Mouse (Mus musculus) heart, embryonic 14.5 days (tissue): ENCODE measurements around the gene Dnase2b. TPM values are rescaled to one million over a fixed set of nuclear protein-coding genes. Genes with fewer than 3 reads are reported as not detected.

ENCODE experiments used
- ATAC-seq: fragments of 200-750 bp; cut with Nextera tagmentation; 2 replicates; pipeline ENCODE4 v1.8.0; 2017; ENCODE audit warnings: low read depth, moderate TSS enrichment; ENCODE audit not compliant: insufficient number of reproducible peaks, insufficient read depth, low FRiP score
- H3K27ac ChIP-seq, 2 experiments: fragments of 200-500 bp in 1 of 2; fragments of 300-500 bp in 1 of 2; sonication (generic) in 1 of 2; replicated peaks in 1 of 2; 2 replicates each; pipeline ENCODE4 v1.5.1; 2012 to 2014; ENCODE audit warnings: low read depth in 2 of 2, low read length in 2 of 2, control low read depth in 1 of 2, mild to moderate bottlenecking in 1 of 2, mixed read lengths in 1 of 2; ENCODE audit not compliant: control insufficient read depth in 1 of 2, insufficient read depth in 1 of 2
- H3K27me3 ChIP-seq: fragments of 300-500 bp; sonication (generic); 2 replicates; pipeline ENCODE4 v1.6.1; 2014; ENCODE audit warnings: mild to moderate bottlenecking, low read length, control low read depth; ENCODE audit not compliant: control insufficient read depth, insufficient read depth
- H3K36me3 ChIP-seq: fragments of 300-500 bp; sonication (generic); 2 replicates; pipeline ENCODE4 v1.6.1; 2014; ENCODE audit warnings: mild to moderate bottlenecking, control low read depth, low read length, mixed read lengths; ENCODE audit not compliant: control insufficient read depth, insufficient read depth
- H3K4me1 ChIP-seq, 2 experiments: fragments of 200-500 bp in 1 of 2; fragments of 300-500 bp in 1 of 2; sonication (generic) in 1 of 2; 2 replicates each; pipeline ENCODE4 v1.6.1; 2012 to 2014; ENCODE audit warnings: low read length in 2 of 2, control low read depth in 1 of 2, mixed read lengths in 1 of 2; ENCODE audit not compliant: control insufficient read depth in 2 of 2, insufficient read depth in 2 of 2
- H3K4me2 ChIP-seq: fragments of 300-500 bp; sonication (generic); 2 replicates; pipeline ENCODE4 v1.6.1; 2014; ENCODE audit warnings: mild to moderate bottlenecking, low read length
- H3K4me3 ChIP-seq, 2 experiments: fragments of 200-500 bp in 1 of 2; fragments of 300-500 bp in 1 of 2; sonication (generic) in 1 of 2; 2 replicates each; pipeline ENCODE4 v1.5.1; 2012 to 2014; ENCODE audit warnings: low read length in 2 of 2, mild to moderate bottlenecking in 2 of 2, control low read depth in 1 of 2, low read depth in 1 of 2, moderate library complexity in 1 of 2; ENCODE audit not compliant: control insufficient read depth in 1 of 2, insufficient read depth in 1 of 2
- H3K9ac ChIP-seq: fragments of 300-500 bp; sonication (generic); 2 replicates; pipeline ENCODE4 v1.6.1; 2014; ENCODE audit warnings: mild to moderate bottlenecking, low read length
- H3K9me3 ChIP-seq: fragments of 300-500 bp; sonication (generic); 2 replicates; pipeline ENCODE4 v1.6.1; 2016; ENCODE audit warnings: low read length, control low read depth; ENCODE audit not compliant: control insufficient read depth
- WGBS: fragments of 180-500 bp; shearing (Covaris S2); extraction: QIAGEN DNeasy Blood & Tissue Kit; methylation state at CpG from one replicate; pipeline ENCODE4 v1.1.7; 2014; 5-methylcytosine and 5-hydroxymethylcytosine counted together
- polyA plus RNA-seq: library from polyadenylated mRNA; unstranded; fragments of >200 nt; fragmentation: Nextera tagmentation; extraction: Ambion mirVana; gene quantifications from 2 replicates; pipeline ENCODE4 v1.2.1, GENCODE M21; 2014

Gene Dnase2b
- polyA plus RNA-seq, 1 experiment from 2014 or later = not detected

- WGBS = 64% methylated on average over 8 of the region's 8 CpGs
These were observed 13.0 kb upstream of the Dnase2b start for GRCm38 (mm10) chr3:146628227-146628982.

GRCm38 (mm10) chr3:146625766-146626165 is 10.4 kb upstream of the Dnase2b start:
- H3K9me3 ChIP-seq = no peaks in the 10 kb centered on the region
- no peak overlapping the region for H3K4me3 ChIP-seq
- no peak for ATAC-seq
- no peak overlapping the region for H3K9ac ChIP-seq
- no peaks in the 10 kb centered on the region for H3K36me3 ChIP-seq
- H3K4me2 ChIP-seq = no peak overlapping the region
- no peaks in the 10 kb centered on the region for H3K27me3 ChIP-seq
- WGBS = 65% methylated on average over 4 of the region's 4 CpGs
- peaks cover 5 to 7% of the 10 kb centered on the region in 2 experiments; a peak in 3 of 4 replicates for H3K4me1 ChIP-seq
- H3K27ac ChIP-seq = no peak overlapping the region

More at GRCm38 (mm10) chr3:146628227-146628982, 13.0 kb upstream of the Dnase2b start:
- Histone ChIP-seq H3K36me3 (no peaks in the 10 kb centered on the region), H3K4me2 (no peak overlapping the region), H3K27me3 (no peaks in the 10 kb centered on the region), H3K27ac (no peak overlapping the region), H3K9me3 (no peaks in the 10 kb centered on the region), H3K4me1 (peaks cover 0 to 4% of the 10 kb centered on the region in 2 experiments; a peak in 1 of 4 replicates), H3K4me3 (no peak overlapping the region), H3K9ac (no peak overlapping the region)
- no peak for ATAC-seq

GRCm38 (mm10) chr3:146621966-146622365 is 6.6 kb upstream of the Dnase2b start:
- Histone ChIP-seq H3K4me3 (no peak overlapping the region), H3K4me2 (no peak overlapping the region), H3K9me3 (no peaks in the 10 kb centered on the region), H3K27me3 (no peaks in the 10 kb centered on the region), H3K9ac (no peak overlapping the region), H3K36me3 (no peaks in the 10 kb centered on the region), H3K4me1 (peaks cover 11 to 13% of the 10 kb centered on the region in 2 experiments; a peak in 3 of 4 replicates), H3K27ac (no peak overlapping the region)
- ATAC-seq = no peak
- 86% methylated on average over 11 of the region's 11 CpGs for WGBS

GRCm38 (mm10) chr3:146620555-146621249 is 5.3 kb upstream of the Dnase2b start:
- Histone ChIP-seq H3K36me3 (no peaks in the 10 kb centered on the region), H3K27ac (peak overlapping the region; percentile 9 to 75), H3K9ac (no peak overlapping the region), H3K27me3 (no peaks in the 10 kb centered on the region), H3K4me1 (peaks cover 11 to 13% of the 10 kb centered on the region in 2 experiments; a peak in 3 of 4 replicates), H3K4me3 (no peak overlapping the region), H3K9me3 (no peaks in the 10 kb centered on the region), H3K4me2 (peak overlapping the region; percentile 18; the same call in 1 of the 2 replicates)
- WGBS = 60% methylated on average over 14 of the region's 14 CpGs
- no peak for ATAC-seq

GRCm38 (mm10) chr3:146620101-146620500 is 4.7 kb upstream of the Dnase2b start:
- Histone ChIP-seq H3K4me1 (peaks cover 11 to 13% of the 10 kb centered on the region in 2 experiments; a peak in 3 of 4 replicates), H3K4me2 (0 out of 2 replicates have a peak overlapping the region, but pooled peaks have one; percentile 18), H3K36me3 (no peaks in the 10 kb centered on the region), H3K9me3 (no peaks in the 10 kb centered on the region), H3K27ac (peak overlapping the region; percentile 9 to 75), H3K9ac (no peak overlapping the region), H3K27me3 (no peaks in the 10 kb centered on the region), H3K4me3 (no peak overlapping the region)
- WGBS = 70% methylated on average over 10 of the region's 10 CpGs
- ATAC-seq = no peak

- H3K9ac ChIP-seq = no peak overlapping the region
- no peak overlapping the region for H3K27ac ChIP-seq
- no peaks in the 10 kb centered on the region for H3K9me3 ChIP-seq
- no peak overlapping the region for H3K4me2 ChIP-seq
- no peaks in the 10 kb centered on the region for H3K36me3 ChIP-seq
- 55% methylated on average over 4 of the region's 4 CpGs for WGBS
- ATAC-seq = no peak
- H3K4me1 ChIP-seq = peaks cover 11 to 13% of the 10 kb centered on the region in 2 experiments; a peak in 3 of 4 replicates
- no peaks in the 10 kb centered on the region for H3K27me3 ChIP-seq
- H3K4me3 ChIP-seq = no peak overlapping the region
These were observed 3.0 kb upstream of the Dnase2b start for GRCm38 (mm10) chr3:146618357-146618756.

- no peaks in the 10 kb centered on the region for H3K36me3 ChIP-seq
- no peak overlapping the region for H3K4me3 ChIP-seq
- no peak for ATAC-seq
- no peaks in the 10 kb centered on the region for H3K27me3 ChIP-seq
- H3K9me3 ChIP-seq = no peaks in the 10 kb centered on the region
- no peak overlapping the region for H3K27ac ChIP-seq
- H3K4me1 ChIP-seq = peaks cover 11 to 13% of the 10 kb centered on the region in 2 experiments; a peak in 3 of 4 replicates
- no peak overlapping the region for H3K4me2 ChIP-seq
- H3K9ac ChIP-seq = no peak overlapping the region
These were observed 2.5 kb upstream of the Dnase2b start for GRCm38 (mm10) chr3:146617946-146618345.
